Mouse (Mus musculus): ENCODE results near the gene Tnfsf9. TPM values are rescaled to one million over a fixed set of nuclear protein-coding genes. Genes with fewer than 3 reads are reported as not detected.

Gene Tnfsf9
- under 1 TPM; 0.28 to 0.57 TPM for total RNA-seq (2021)

GRCm38 (mm10) chr17:57105181-57106034 lies at the start of gene Tnfsf9:
TSS of gene Tnfsf9 (plus strand) at chr17:57105325.
- DNase-seq (ENCODE audit: low spot score), result no peak
- intact Hi-C loops (cut with DNase I), result no loop called here

DNA sequence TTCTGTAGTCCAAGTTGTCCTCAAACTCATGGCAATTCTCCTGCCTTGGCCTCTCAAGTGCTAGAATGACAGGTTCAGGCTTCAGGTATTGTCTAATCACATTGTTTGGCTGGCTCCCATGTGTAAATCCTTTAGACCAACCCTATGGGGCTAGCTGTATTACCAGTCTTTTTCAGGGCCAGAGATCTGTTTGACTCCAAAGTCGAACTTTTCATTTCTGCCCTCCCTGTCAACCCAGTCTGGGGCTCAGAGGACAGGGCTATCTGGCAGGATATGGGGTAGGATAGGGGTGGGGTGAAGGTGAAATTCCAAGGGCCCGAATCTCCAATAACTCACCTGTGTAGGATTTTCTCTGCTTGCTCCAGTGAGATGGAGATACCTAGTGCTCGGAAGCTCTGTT lies 48.9 kb upstream of the Tnfsf9 start:
- no peak for DNase-seq (ENCODE audit: low spot score)
- intact Hi-C loops (cut with DNase I), result loop anchor here (5.0 kb wide), 1 partner anchor 64 kb away; the partner anchor contains the start of gene Clpp

- intact Hi-C loops (cut with DNase I), result loop anchor here (2.0 to 5.0 kb wide), 2 partner anchors 67 to 228 kb away; partner anchors contain the start of genes Clpp and Rfx2
- no peak for DNase-seq (ENCODE audit: low spot score)
Observed at GRCm38 (mm10) chr17:57058891-57059485, 46.1 kb upstream of the Tnfsf9 start, which contains the start of gene Crb3. TSS of gene Crb3 (plus strand) at chr17:57059105.

- peak; percentile 42 for DNase-seq (ENCODE audit: low spot score)
- intact Hi-C loops (cut with DNase I), result loop anchor here (2.0 to 5.0 kb wide), 2 partner anchors 67 to 229 kb away; partner anchors contain the start of genes Clpp and Rfx2
Observed at GRCm38 (mm10) chr17:57059486-57059977, 45.6 kb upstream of the Tnfsf9 start, which contains the start of gene Slc25a23. TSS of gene Slc25a23 (minus strand) at chr17:57059863.

DNA sequence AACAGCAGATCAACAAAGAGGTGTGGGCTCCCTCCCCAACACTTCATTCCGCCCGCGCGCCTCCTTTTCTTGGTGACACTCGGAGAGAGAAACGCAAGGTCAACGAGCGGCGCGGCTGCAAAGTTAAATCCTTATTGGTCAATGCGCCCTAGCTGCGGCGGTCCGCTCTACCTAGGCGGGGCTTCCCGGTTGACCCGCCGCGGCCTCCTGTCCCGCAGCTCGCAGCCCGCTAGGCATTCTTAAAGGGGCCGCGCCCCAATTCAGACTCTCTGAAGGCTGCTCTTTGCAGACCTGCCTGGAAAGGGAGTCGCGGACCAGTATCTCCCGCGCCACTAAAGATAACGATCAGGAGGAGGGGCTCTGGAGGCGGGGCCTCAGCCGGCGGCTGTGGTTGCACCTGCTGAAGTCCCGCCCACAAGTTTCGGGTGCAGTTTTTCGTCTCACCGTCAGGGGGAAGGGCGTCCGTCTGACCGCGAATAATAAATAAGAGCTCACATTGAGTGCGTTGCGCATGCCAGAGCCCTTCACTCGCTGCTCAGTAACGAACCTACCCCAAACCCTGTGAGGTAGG lies 44.8 kb upstream of the Tnfsf9 start:
- intact Hi-C loops (cut with DNase I), result loop anchor here (2.0 to 10.0 kb wide), 2 partner anchors 106 to 274 kb away; no protein-coding TSS in a partner anchor

DNA sequence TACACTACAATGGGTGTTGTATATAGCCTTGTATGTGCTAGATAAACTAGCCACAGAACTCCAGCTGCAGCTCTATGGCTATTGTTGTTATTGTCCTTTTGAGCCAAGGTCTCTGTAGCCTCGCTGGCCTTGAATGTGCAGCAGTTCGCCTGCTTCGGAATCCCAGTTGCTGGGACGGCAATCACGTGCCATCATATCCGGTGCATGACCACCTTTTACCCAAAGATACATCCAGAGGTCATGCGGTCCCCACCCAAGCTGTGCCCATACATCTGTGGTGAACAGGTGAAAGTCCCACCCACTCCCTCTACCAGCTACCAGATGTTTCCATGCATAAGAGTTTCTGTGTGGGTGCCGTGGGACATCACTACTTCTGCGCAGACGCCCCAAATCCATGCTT lies 44.1 kb upstream of the Tnfsf9 start:
- no peak for DNase-seq (ENCODE audit: low spot score)
- intact Hi-C loops (cut with DNase I), result loop anchor here (2.0 to 10.0 kb wide), 2 partner anchors 106 to 274 kb away; no protein-coding TSS in a partner anchor

More for the DNA sequence above, 44.8 kb upstream of the Tnfsf9 start:
- peak; percentile 92 for DNase-seq (ENCODE audit: low spot score)

- no peak for DNase-seq (ENCODE audit: low spot score)
Observed at GRCm38 (mm10) chr17:57062011-57062521, 43.1 kb upstream of the Tnfsf9 start.

GRCm38 (mm10) chr17:57062548-57062947 lies 42.6 kb upstream of the Tnfsf9 start:
- intact Hi-C loops (cut with DNase I), result loop anchor here (10.0 kb wide), 1 partner anchor 272 kb away; no protein-coding TSS in a partner anchor
- DNase-seq (ENCODE audit: low spot score), result no peak

More at GRCm38 (mm10) chr17:57062011-57062521, 43.1 kb upstream of the Tnfsf9 start:
- intact Hi-C loops (cut with DNase I), result loop anchor here (10.0 kb wide), 1 partner anchor 273 kb away; no protein-coding TSS in a partner anchor

GRCm38 (mm10) chr17:57063031-57063430 lies 42.1 kb upstream of the Tnfsf9 start:
- intact Hi-C loops (cut with DNase I), result loop anchor here (10.0 kb wide), 1 partner anchor 272 kb away; no protein-coding TSS in a partner anchor
- no peak for DNase-seq (ENCODE audit: low spot score)

- intact Hi-C loops (cut with DNase I), result loop anchor here (10.0 kb wide), 1 partner anchor 268 kb away; no protein-coding TSS in a partner anchor
- DNase-seq (ENCODE audit: low spot score), result no peak
Observed at GRCm38 (mm10) chr17:57066908-57067307, 38.2 kb upstream of the Tnfsf9 start.

DNA sequence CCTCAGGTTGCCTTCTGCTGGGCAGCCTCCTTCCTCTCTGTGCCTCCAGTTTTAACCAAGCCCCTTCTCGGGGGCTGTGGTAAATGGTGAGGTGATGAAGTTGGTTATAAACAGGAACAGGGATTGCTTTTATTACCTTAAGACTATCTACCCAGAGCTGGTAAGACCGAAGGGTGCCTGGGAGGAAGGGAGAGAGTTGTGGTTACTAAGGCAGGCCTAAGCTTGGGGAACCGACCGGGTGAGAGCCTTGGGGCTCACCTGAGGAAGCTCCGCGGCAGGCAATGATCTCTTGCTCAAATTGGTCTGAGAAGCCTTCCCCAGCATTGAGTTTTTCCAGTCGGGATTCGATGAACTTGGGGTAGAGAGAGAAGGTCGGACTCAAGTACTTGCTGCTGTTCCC lies 34.9 kb upstream of the Tnfsf9 start:
- no peak for DNase-seq (ENCODE audit: low spot score)
- intact Hi-C loops (cut with DNase I), result no loop called here

- intact Hi-C loops (cut with DNase I), result no loop called here
Observed at GRCm38 (mm10) chr17:57070699-57071098, 34.4 kb upstream of the Tnfsf9 start.

DNA sequence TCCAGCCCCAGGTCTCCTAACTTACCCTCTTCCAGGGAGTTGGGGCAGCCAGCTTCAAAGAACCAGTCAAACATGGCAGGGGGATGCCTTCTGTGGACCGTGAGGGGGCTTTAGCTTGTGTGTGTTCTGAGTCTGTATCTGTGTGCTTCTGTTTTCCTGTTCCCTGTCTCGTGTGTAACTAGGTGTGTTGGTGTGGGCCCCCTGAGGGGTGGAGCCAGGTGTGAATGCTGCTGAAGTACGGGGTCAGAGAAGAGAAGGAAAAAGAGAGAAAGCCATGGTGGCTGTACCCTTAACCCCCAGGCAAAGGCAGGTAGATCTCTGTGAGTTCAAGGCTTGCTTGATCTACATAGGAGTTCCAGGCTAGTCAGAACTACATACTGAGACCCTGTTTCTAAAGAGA lies 28.2 kb upstream of the Tnfsf9 start:
- intact Hi-C loops (cut with DNase I), result no loop called here
- no peak for DNase-seq (ENCODE audit: low spot score)

More at GRCm38 (mm10) chr17:57070699-57071098, 34.4 kb upstream of the Tnfsf9 start:
- no peak for DNase-seq (ENCODE audit: low spot score)

GRCm38 (mm10) chr17:57078336-57078735 lies 26.8 kb upstream of the Tnfsf9 start, which contains the start of gene Dennd1c:
TSS of gene Dennd1c (minus strand) at chr17:57078514.
- DNase-seq (ENCODE audit: low spot score), result no peak
- intact Hi-C loops (cut with DNase I), result no loop called here

DNA sequence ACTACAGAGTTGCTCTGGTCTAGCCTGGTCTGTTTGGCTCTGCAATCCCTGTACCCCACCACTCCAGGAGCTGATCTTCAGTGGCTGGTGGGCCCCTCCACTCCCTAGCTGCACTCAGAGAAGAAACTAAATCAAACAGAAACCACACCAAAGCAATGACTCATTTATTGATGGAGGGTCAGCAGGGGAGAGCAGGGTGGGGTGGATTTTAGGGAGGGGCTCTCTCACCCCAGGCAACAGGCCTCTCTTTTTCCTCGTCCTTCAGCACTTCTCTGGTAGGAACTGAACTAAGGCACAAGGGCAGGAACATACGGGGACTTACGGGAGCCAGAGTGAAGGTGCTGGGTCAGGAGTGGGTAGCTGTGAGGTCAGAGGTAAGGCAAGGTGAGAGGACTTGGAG lies 25.2 kb upstream of the Tnfsf9 start:
- intact Hi-C loops (cut with DNase I), result no loop called here
- no peak for DNase-seq (ENCODE audit: low spot score)

- no peak for DNase-seq (ENCODE audit: low spot score)
- intact Hi-C loops (cut with DNase I), result no loop called here
Observed at GRCm38 (mm10) chr17:57081234-57081842, 23.8 kb upstream of the Tnfsf9 start.

DNA sequence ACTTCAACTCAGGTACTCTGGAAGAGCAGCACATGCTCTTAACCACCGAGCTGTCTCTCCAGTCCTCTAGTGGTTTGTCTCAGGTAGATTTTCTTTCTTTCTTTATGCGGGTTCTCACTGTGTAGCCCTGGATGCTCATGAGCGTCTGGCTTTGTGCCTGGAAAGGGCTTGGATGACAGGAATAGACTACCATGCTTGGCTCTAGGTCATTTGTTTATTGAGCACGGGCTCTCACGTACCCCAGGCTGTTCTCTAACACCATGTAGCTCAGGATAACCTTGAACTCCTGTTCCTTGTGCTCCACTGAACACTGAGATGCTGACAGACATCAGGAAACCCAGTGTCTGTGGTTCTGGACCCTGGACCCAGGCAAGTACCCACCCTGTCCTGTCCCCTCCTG lies 22.6 kb upstream of the Tnfsf9 start:
- intact Hi-C loops (cut with DNase I), result no loop called here

DNA sequence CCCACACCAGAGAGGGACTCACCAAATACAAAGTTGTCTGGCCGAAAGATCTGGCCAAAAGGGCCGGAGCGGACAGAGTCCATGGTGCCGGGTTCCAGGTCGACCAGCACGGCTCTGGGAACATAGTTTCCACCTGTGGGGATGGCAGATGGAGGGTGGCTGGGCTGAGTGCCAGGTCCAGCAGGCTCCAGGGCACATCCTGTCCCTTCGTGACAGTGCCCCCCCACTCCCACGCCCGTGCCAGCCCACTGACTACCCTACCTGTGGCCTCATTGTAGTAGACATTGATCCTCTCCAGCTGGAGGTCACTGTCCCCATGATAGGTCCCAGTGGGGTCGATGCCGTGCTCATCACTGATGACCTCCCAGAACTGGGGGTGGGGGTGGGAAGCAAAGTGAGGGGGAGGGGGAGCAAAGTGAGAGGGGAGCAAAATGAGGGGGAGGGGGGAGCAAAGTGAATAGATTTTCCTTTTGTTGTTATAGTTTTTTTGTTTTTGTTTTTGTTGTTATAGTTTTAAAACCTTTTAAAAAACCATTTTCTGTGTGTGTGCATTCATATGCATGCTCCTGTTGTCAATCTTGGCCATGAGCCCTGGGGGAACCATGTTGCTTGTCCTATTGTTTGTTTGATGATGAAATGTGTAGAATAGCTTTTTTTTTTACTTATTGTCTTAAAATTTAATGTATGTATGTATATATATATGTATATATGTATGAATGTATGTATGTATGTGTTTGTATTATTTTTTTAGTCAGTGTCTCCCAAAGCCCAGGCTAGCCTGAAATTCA lies 19.0 kb upstream of the Tnfsf9 start:
- intact Hi-C loops (cut with DNase I), result no loop called here
- no peak for DNase-seq (ENCODE audit: low spot score)

More for the DNA sequence above, 22.6 kb upstream of the Tnfsf9 start:
- DNase-seq (ENCODE audit: low spot score), result no peak
